Comparison of ENCODE assay signal across 14 mouse cellular contexts in genomic region chr6:146303336-146303735, GRCm38 (mm10).
"Had no signal": no experiment of that assay in that cellular context is flagged by ENCODE, and none has a peak within 500 bp of the region (broad histone marks: within the 10 kb centered on the region; RNA-seq: fewer than 3 reads in every experiment).

No protein-coding gene starts in this region.

- H3K36me3 ChIP-seq: liver, embryonic 13.5 days; lung, embryonic 15.5 days had no signal

- H3K4me1 ChIP-seq: liver, embryonic 13.5 days; lung, embryonic 15.5 days had no signal

- H3K4me3 ChIP-seq: liver, embryonic 13.5 days; lung, embryonic 15.5 days; megakaryocyte, embryonic 14.5 days had no signal

- H3K9ac ChIP-seq: liver, embryonic 13.5 days; liver, postnatal 0 days; lung, embryonic 15.5 days had no signal

- H3K9me3 ChIP-seq: liver, embryonic 13.5 days; lung, embryonic 15.5 days had no signal

- H3K27ac ChIP-seq: liver, embryonic 13.5 days; lung, embryonic 15.5 days; macrophage had no signal

- ATAC-seq: intestine, embryonic 16.5 days; liver, postnatal 0 days had no signal

- H3K27me3 ChIP-seq: liver, embryonic 13.5 days; lung, embryonic 15.5 days; megakaryocyte, embryonic 14.5 days had no signal

- H3K4me2 ChIP-seq: liver, embryonic 13.5 days; lung, embryonic 15.5 days had no signal

- DNase-seq: layer of hippocampus, postnatal 36 days; liver; liver, embryonic 13.5 days; liver, postnatal 0 days; lung, postnatal 14 days; midbrain, embryonic 14.5 days; right cerebral cortex, postnatal 4 days; spleen, adult 18-20 months; thymus, adult 18-20 months; thymus, postnatal 14 days had no signal
